Mouse (Mus musculus): ENCODE data around the gene Tssk1.

Tssk1 gene

GRCm38 (mm10) chr16:17893923-17894322 is at the start of gene Tssk1:
TSS of gene Tssk1 (plus strand) at chr16:17894223.
- no peak for DNase-seq (ENCODE audit: low read depth, low spot score)

DNA sequence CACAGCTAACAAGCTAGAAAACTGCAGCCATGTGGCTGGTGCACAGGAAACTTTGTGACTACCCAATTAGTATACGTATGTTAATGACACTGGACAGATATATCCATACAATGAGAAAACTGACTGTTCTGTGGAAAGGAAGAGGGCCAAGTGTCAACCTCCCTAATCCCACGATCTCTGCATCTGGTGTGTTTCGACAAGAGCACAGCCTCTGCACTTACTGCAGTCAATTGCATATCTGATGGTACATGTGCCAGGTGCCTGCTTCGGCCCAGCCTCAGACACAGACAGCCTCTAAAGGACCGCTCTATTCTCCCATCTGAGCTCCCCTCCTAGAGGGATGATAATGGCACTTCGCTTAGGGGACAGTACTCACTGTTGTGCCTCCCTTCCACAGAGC is 45.6 kb upstream of the Tssk1 start:
- no peak for DNase-seq (ENCODE audit: low read depth, low spot score)

- peak; percentile 91 for DNase-seq (ENCODE audit: low read depth, low spot score)
These were observed 45.1 kb upstream of the Tssk1 start for GRCm38 (mm10) chr16:17848928-17849327.

DNA sequence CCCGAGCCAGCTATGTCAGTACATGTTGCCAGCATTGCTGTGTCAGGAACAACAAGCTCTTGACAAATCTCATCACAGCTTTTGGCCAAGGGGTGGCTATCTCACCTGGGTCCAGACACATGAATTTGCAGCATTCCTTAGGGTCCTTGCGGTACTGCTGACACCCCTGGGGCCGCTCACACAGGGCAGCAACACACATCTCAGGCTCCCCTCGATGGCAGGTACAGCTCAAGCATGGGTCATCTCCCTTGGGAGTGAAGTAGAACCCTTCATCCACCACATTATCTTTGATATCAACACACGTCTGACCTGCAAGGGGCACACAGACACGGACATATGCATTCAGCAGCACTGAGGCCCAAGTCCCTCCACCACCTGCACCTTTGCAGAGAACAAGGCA is 44.5 kb upstream of the Tssk1 start:
- DNase-seq (ENCODE audit: low read depth, low spot score), result no peak

- DNase-seq (ENCODE audit: low read depth, low spot score), result peak; percentile 64
These were observed 42.7 kb upstream of the Tssk1 start for GRCm38 (mm10) chr16:17851331-17851730.

DNA sequence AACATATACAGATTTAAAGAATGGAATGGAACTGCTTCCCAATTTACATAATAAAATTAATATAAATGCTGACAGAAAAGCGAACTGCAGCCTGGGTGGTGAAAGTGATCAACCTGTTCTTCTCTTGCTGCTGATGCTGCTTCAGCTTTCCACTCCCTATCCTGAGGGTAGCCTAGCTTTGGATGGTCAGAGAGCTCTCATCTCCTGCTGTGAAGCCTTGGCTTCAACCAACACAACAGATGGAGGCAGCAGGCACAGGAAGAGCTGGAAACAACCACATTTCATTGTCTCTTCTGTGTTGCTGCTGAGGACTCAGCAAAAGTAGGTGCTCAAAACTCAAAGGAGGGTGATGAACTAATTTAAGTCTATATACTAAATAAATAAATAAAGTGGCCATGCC is 42.2 kb upstream of the Tssk1 start:
- DNase-seq (ENCODE audit: low read depth, low spot score), result peak; percentile 98

GRCm38 (mm10) chr16:17853263-17853662 is 40.8 kb upstream of the Tssk1 start:
- DNase-seq (ENCODE audit: low read depth, low spot score), result peak; percentile 63

GRCm38 (mm10) chr16:17857157-17857556 is 36.9 kb upstream of the Tssk1 start:
- no peak for DNase-seq (ENCODE audit: low read depth, low spot score)

DNA sequence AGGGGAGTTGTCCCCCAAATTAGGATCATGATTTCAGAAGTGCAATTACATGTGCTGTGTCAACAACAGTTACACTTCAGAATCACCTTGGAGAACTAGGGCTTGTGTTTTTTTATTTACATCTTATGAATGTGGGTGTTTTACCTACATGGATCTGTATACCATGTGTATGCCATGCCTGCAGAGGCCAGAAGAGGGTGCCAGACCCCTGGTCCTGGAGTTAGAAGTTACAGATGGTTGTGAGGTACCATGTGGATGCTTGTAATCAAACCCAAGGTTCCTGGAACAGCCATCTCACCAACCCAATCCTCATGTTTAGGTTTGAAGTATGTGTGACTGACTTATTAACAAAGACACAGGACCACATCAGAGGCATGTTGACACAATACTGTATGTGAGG is 35.4 kb upstream of the Tssk1 start:
- DNase-seq (ENCODE audit: low read depth, low spot score), result peak; percentile 70

DNA sequence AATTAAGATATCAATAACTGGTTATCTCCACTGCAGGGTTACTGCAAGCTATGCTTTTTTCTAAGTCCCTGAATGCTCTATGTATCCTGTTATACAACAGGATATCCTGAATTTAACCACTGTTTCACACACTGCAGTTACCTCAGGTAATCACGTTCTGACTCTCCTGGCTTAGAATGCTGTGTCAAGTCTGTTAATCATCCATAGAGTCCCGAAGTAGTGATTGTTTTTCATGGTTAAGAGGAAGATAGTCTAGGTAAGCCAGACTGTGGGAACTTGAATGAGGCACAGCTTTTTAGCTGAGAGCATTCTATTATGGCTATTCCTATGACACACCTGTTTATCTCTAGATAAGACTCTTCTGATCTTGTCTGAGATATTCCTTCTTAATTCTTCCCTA is 28.7 kb upstream of the Tssk1 start:
- no peak for DNase-seq (ENCODE audit: low read depth, low spot score)

DNA sequence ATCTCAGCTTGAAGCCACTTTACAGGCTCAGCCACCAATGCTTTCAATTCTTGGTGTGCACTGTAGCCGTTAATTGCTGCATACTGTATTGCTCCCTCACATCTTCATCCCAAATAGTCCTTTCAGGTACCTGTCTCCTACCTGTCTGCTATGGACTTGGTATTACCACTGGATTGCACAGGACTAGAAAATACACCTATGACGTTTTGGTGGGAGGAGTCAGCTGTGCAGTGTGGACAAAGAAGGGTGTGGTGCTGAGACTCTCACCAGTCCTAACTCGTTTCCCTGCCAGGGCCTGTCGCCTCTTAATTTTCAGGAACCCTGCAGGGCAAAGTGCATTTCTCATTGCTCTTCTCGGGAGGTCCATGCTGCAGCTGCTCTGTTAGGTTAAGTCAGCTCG is 28.3 kb upstream of the Tssk1 start:
- DNase-seq (ENCODE audit: low read depth, low spot score), result peak; percentile 51

DNA sequence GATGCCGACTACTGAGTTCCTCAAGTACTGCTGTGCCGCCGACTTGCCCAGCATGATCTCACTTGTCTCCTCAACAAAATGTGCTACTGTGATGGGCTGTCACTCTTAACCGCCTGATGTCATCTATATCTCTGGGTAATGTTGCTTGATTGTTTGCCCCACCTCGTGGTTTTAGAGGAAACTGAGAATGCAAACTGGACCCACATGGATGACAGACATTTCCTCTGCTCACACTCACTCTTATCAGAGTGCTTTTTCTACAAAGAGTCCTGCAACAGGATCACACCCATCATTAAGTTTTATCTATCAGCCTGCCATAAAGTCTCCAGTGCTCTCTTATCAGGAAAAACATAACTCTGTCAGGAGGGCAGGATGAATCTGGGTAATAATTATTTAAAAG is 22.8 kb upstream of the Tssk1 start:
- no peak for DNase-seq (ENCODE audit: low read depth, low spot score)

- no peak for DNase-seq (ENCODE audit: low read depth, low spot score)
These were observed 21.0 kb upstream of the Tssk1 start for GRCm38 (mm10) chr16:17872995-17873394.

- DNase-seq (ENCODE audit: low read depth, low spot score), result peak; percentile 82
These were observed 18.8 kb upstream of the Tssk1 start for GRCm38 (mm10) chr16:17875174-17875573.

GRCm38 (mm10) chr16:17876096-17876495 is 17.9 kb upstream of the Tssk1 start:
- DNase-seq (ENCODE audit: low read depth, low spot score), result no peak

DNA sequence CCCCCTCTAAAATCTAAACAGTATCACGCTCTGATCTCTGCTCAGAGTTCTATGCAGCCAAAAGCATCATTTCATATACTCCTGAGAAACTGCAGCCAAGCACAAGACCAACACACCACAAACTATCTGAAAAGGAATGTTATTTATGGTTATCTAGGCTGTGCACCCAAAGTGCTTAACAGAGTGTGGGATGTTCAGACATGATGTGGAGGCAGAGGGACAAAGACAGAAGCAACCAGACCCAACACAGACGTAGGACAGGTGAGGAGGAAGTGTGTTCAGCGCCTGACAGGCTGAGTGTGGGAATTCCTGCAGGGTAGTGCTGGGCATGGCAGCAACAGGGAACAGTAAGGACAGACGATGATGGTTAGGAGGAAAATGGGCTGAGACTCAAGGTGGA is 14.5 kb upstream of the Tssk1 start:
- peak; percentile 69 for DNase-seq (ENCODE audit: low read depth, low spot score)

DNA sequence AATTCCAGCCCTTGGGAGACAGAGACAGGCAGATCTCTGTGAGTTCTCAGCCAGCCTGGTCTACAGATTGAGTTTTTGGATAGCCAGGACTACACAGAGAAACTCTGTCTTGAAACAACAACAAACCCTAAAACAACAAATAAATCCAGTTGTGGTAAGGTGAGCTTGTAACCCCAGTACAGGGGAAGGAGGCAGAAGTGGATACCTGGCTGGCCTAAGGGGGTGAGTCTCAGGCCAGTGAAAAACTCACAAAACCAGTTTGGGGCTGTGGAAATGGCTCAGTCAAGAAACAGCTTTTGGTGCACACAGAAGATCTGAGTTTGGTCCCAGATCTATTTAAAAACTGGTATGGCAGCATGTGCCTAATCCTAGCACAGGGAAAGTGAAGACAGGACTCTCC is 11.8 kb upstream of the Tssk1 start:
- no peak for DNase-seq (ENCODE audit: low read depth, low spot score)

- no peak for DNase-seq (ENCODE audit: low read depth, low spot score)
These were observed 9.9 kb upstream of the Tssk1 start for GRCm38 (mm10) chr16:17884116-17884515.

DNA sequence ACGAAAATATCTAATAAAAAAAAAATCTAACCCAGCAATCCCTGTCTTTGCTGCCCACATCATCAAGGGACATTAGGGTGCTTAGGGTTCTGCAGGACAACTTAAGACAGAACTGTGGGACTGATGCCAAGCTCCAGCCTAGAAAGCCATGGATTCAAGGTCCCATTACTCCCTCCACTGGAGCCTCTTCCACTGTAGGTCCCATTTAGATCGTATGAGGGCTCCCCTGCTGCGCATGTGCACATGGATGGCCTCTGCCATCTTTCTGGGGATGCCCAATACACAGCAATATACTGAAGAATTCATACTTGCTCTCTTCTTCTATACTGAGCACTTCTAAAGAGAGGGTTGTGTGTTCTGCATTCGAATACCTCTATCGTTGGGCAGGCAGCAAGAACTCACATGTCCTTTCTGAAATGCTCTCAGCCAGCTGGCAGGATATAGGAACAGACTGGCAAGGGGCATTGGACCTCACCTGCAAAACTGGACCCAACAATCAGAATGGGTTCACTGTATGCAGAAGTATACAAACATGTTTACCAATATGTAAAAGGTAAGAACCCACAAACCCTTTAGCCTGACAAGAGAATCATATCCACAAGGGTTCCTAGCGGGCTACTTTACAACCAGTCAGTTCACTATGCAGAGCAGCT is 4.2 kb upstream of the Tssk1 start:
- DNase-seq (ENCODE audit: low read depth, low spot score), result peak; percentile 61

DNA sequence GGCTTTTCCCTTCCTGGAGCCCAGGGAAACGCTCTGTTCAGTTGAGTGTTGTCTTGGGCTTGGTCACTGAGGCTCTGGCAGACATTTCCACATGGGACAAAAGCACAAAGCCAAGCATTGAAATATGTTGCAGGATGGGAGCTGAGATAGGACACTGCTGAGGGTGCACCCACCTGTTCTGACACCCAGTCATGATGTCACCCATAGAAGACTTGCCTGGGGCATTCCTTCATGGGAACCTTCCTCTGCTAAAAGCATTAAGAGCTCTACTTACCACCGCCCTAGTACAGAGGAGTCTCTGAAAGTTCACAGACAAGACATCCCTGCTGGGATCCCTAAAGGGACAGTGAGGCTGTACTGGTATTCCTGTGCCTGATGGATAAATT is 3.7 kb upstream of the Tssk1 start:
- no peak for DNase-seq (ENCODE audit: low read depth, low spot score)

DNA sequence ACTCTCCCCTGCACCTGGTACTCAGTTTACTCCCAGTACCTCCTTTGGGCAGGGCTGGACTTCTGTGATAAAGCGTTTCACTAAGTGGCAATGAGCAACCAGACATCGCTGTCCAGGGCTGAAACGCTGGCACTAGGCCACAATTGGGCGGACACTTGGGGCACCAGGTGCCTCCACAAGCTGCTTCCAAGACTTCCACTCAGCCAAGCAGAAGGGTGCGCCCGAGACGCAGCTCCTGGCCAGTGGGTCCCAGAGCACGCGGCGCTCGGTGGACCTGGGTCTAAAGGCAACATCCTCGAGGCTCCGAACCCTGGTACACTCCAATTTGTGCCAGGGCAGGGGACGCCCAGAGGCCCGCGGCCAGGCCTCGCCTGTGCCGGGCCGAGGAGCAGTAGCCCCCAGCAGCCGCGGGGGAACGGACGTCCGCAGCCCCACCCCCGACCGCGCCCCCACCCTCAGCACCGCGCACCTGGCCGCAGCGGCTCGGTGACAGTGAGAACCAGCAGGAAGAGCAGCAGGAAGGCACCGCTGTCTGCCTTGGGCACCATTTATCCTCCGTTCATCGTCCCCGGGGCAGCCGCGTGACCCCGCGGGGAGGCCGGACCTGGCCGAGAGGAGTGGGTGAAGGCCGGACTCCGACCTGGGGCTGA is 3.0 kb upstream of the Tssk1 start:
- DNase-seq (ENCODE audit: low read depth, low spot score), result peak; percentile 95

GRCm38 (mm10) chr16:17891567-17891959 is 2.5 kb upstream of the Tssk1 start, which contains the start of gene Gm20518:
TSS of gene Gm20518 (minus strand) at chr16:17891671.
- peak; percentile 99 for DNase-seq (ENCODE audit: low read depth, low spot score)

GRCm38 (mm10) chr16:17892606-17893005 is 1.4 kb upstream of the Tssk1 start:
- peak; percentile 91 for DNase-seq (ENCODE audit: low read depth, low spot score)

DNA sequence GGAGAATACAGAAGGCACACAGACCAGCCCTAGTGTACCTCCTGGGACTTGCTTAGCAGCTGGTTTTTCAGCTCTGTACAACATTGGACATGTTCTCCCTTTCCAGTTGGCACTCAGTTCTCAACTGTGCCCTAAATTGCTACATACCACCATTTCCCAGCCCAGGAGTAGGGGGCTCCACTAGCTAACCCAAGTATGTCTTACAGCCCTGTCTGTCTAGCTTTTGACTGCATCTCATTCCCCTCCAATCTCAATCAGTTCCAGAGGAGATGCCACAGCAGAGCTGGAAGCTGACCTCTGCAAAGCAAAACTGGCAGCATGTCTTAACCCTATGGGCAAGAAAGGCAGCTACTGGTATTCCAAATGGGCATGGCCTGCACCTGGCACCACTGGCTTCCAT is 2.1 kb downstream of the Tssk1 start:
- no peak for DNase-seq (ENCODE audit: low read depth, low spot score)
